Mouse (Mus musculus) hindbrain, embryonic 12.5 days (tissue): ENCODE data around the gene Mtmr4. TPM values are rescaled to one million over a fixed set of nuclear protein-coding genes. Genes with fewer than 3 reads are reported as not detected.

Experiments
- ATAC-seq: fragments of 200-750 bp; cut with Nextera tagmentation; 2 replicates; pipeline ENCODE4 v1.8.0; 2017; ENCODE audit warnings: moderate TSS enrichment; ENCODE audit not compliant: low FRiP score
- H3K27ac ChIP-seq: fragments of 300-500 bp; sonication (generic); 2 replicates; pipeline ENCODE4 v1.5.1; 2016; ENCODE audit warnings: mild to moderate bottlenecking
- H3K27me3 ChIP-seq: fragments of 300-500 bp; sonication (generic); 2 replicates; pipeline ENCODE4 v1.6.1; 2016; ENCODE audit warnings: mild to moderate bottlenecking
- H3K36me3 ChIP-seq: fragments of 300-500 bp; sonication (generic); 2 replicates; pipeline ENCODE4 v1.6.1; 2016; ENCODE audit warnings: mild to moderate bottlenecking
- H3K4me1 ChIP-seq: fragments of 300-500 bp; sonication (generic); 2 replicates; pipeline ENCODE4 v1.6.1; 2016
- H3K4me2 ChIP-seq: fragments of 300-500 bp; sonication (generic); replicated peaks from 2 replicates; pipeline ENCODE4 v1.6.1; 2016; ENCODE audit warnings: mild to moderate bottlenecking
- H3K4me3 ChIP-seq: fragments of 300-500 bp; sonication (generic); 2 replicates; pipeline ENCODE4 v1.5.1; 2016; ENCODE audit warnings: mild to moderate bottlenecking
- H3K9ac ChIP-seq: fragments of 300-500 bp; sonication (generic); 2 replicates; pipeline ENCODE4 v1.6.1; 2016; ENCODE audit warnings: mild to moderate bottlenecking, moderate library complexity
- H3K9me3 ChIP-seq: fragments of 300-500 bp; sonication (generic); replicated peaks from 2 replicates; pipeline ENCODE4 v1.6.1; 2016; ENCODE audit warnings: mild to moderate bottlenecking
- WGBS: fragments of 180-500 bp; shearing (Covaris S2); methylation state at CpG from one replicate; pipeline ENCODE4 v1.1.7; 2016; 5-methylcytosine and 5-hydroxymethylcytosine counted together
- polyA plus RNA-seq: library from polyadenylated mRNA; unstranded; fragments of >200 nt; fragmentation: Nextera tagmentation; extraction: Ambion mirVana; gene quantifications from 2 replicates; pipeline ENCODE4 v1.2.1, GENCODE M21; 2016

The Mtmr4 gene
- polyA plus RNA-seq, 1 experiment from 2014 or later: 86.8 TPM

- Histone ChIP-seq H3K27me3 (no peaks in the 10 kb centered on the region), H3K4me1 (peaks cover 18% of the 10 kb centered on the region), H3K4me3 (no peak overlapping the region), H3K9me3 (no peaks in the 10 kb centered on the region), H3K4me2 (no peak overlapping the region), H3K9ac (no peak overlapping the region), H3K36me3 (peaks cover 84% of the 10 kb centered on the region), H3K27ac (no peak overlapping the region)
- ATAC-seq: no peak
- 93% methylated on average over 10 of the region's 10 CpGs for WGBS
Observed at GRCm38 (mm10) chr11:87600322-87600853, 8.4 kb downstream of the Mtmr4 start.

GRCm38 (mm10) chr11:87602234-87602633, 10.3 kb downstream of the Mtmr4 start:
- 0 out of 2 replicates have a peak overlapping the region, but pooled peaks have one; percentile 25 for H3K9ac ChIP-seq
- no peak overlapping the region for H3K4me2 ChIP-seq
- no peak overlapping the region for H3K4me3 ChIP-seq
- peaks cover 2% of the 10 kb centered on the region for H3K4me1 ChIP-seq
- H3K36me3 ChIP-seq: peaks cover 99% of the 10 kb centered on the region
- no peak overlapping the region for H3K27ac ChIP-seq
- 95% methylated on average over 9 of the region's 9 CpGs for WGBS
- ATAC-seq: no peak
- no peaks in the 10 kb centered on the region for H3K27me3 ChIP-seq
- no peaks in the 10 kb centered on the region for H3K9me3 ChIP-seq

GRCm38 (mm10) chr11:87603571-87603970, 11.6 kb downstream of the Mtmr4 start:
- no peaks in the 10 kb centered on the region for H3K4me1 ChIP-seq
- H3K4me3 ChIP-seq: no peak overlapping the region
- 98% methylated on average over 2 of the region's 2 CpGs for WGBS
- no peaks in the 10 kb centered on the region for H3K27me3 ChIP-seq
- H3K9me3 ChIP-seq: no peaks in the 10 kb centered on the region
- H3K36me3 ChIP-seq: peaks cover 99% of the 10 kb centered on the region
- ATAC-seq: no peak
- H3K4me2 ChIP-seq: no peak overlapping the region
- no peak overlapping the region for H3K27ac ChIP-seq
- no peak overlapping the region for H3K9ac ChIP-seq

- no peaks in the 10 kb centered on the region for H3K4me1 ChIP-seq
- no peak overlapping the region for H3K4me3 ChIP-seq
- H3K4me2 ChIP-seq: no peak overlapping the region
- H3K9me3 ChIP-seq: no peaks in the 10 kb centered on the region
- ATAC-seq: no peak
- no peak overlapping the region for H3K9ac ChIP-seq
- WGBS: 88% methylated on average over 7 of the region's 7 CpGs
- peaks cover 97% of the 10 kb centered on the region for H3K36me3 ChIP-seq
- no peaks in the 10 kb centered on the region for H3K27me3 ChIP-seq
- H3K27ac ChIP-seq: no peak overlapping the region
Observed at GRCm38 (mm10) chr11:87609264-87609663, 17.3 kb downstream of the Mtmr4 start.

GRCm38 (mm10) chr11:87611547-87611946, 19.6 kb downstream of the Mtmr4 start:
- Histone ChIP-seq H3K36me3 (peaks cover 96% of the 10 kb centered on the region), H3K4me1 (no peaks in the 10 kb centered on the region), H3K4me3 (no peak overlapping the region), H3K9ac (no peak overlapping the region), H3K27ac (no peak overlapping the region), H3K27me3 (no peaks in the 10 kb centered on the region), H3K9me3 (0 out of 2 replicates have a peak, but pooled peaks cover under 1% of the 10 kb centered on the region), H3K4me2 (no peak overlapping the region)
- 97% methylated on average over 9 of the region's 9 CpGs for WGBS
- ATAC-seq: no peak

- no peaks in the 10 kb centered on the region for H3K27me3 ChIP-seq
- no peak overlapping the region for H3K27ac ChIP-seq
- ATAC-seq: no peak
- H3K4me1 ChIP-seq: no peaks in the 10 kb centered on the region
- peaks cover 93% of the 10 kb centered on the region for H3K36me3 ChIP-seq
- WGBS: 94% methylated on average over 7 of the region's 7 CpGs
- 0 out of 2 replicates have a peak, but pooled peaks cover 6% of the 10 kb centered on the region for H3K9me3 ChIP-seq
- no peak overlapping the region for H3K4me2 ChIP-seq
- no peak overlapping the region for H3K9ac ChIP-seq
- no peak overlapping the region for H3K4me3 ChIP-seq
Observed at GRCm38 (mm10) chr11:87613972-87614371, 22.0 kb downstream of the Mtmr4 start.

GRCm38 (mm10) chr11:87615551-87615950, 23.6 kb downstream of the Mtmr4 start:
- H3K36me3 ChIP-seq: peaks cover 81% of the 10 kb centered on the region

GRCm38 (mm10) chr11:87615952-87616351, 24.0 kb downstream of the Mtmr4 start:
- Histone ChIP-seq H3K4me2 (no peak overlapping the region), H3K9ac (no peak overlapping the region), H3K27ac (no peak overlapping the region), H3K4me1 (no peaks in the 10 kb centered on the region), H3K36me3 (peaks cover 77% of the 10 kb centered on the region), H3K27me3 (no peaks in the 10 kb centered on the region), H3K9me3 (0 out of 2 replicates have a peak, but pooled peaks cover 6% of the 10 kb centered on the region), H3K4me3 (no peak overlapping the region)
- no peak for ATAC-seq
- 97% methylated on average over 2 of the region's 2 CpGs for WGBS

More at GRCm38 (mm10) chr11:87615551-87615950, 23.6 kb downstream of the Mtmr4 start:
- H3K27me3 ChIP-seq: no peaks in the 10 kb centered on the region
- ATAC-seq: no peak
- 92% methylated on average over 5 of the region's 5 CpGs for WGBS
- 0 out of 2 replicates have a peak, but pooled peaks cover 6% of the 10 kb centered on the region for H3K9me3 ChIP-seq
- H3K4me2 ChIP-seq: no peak overlapping the region
- H3K9ac ChIP-seq: no peak overlapping the region
- no peak overlapping the region for H3K4me3 ChIP-seq
- no peak overlapping the region for H3K27ac ChIP-seq
- H3K4me1 ChIP-seq: no peaks in the 10 kb centered on the region

- no peaks in the 10 kb centered on the region for H3K27me3 ChIP-seq
- no peak within 1 kb of the TSS for H3K9ac ChIP-seq
- no peak for ATAC-seq
- peaks cover 67% of the 10 kb centered on the region for H3K36me3 ChIP-seq
- no peak within 1 kb of the TSS for H3K4me3 ChIP-seq
- H3K9me3 ChIP-seq: 0 out of 2 replicates have a peak, but pooled peaks cover 6% of the 10 kb centered on the region
- WGBS: 88% methylated on average over 52 of the region's 69 CpGs
- no peak within 1 kb of the TSS for H3K27ac ChIP-seq
- H3K4me2 ChIP-seq: no peak within 1 kb of the TSS
- H3K4me1 ChIP-seq: no peaks in the 10 kb centered on the region
Observed at GRCm38 (mm10) chr11:87616790-87617474, 25.0 kb downstream of the Mtmr4 start, which contains the start of gene Hsf5. Hsf5 (plus strand) TSS chr11:87617164.

- H3K9me3 ChIP-seq: 0 out of 2 replicates have a peak, but pooled peaks cover 6% of the 10 kb centered on the region
- H3K27me3 ChIP-seq: no peaks in the 10 kb centered on the region
- no peak overlapping the region for H3K27ac ChIP-seq
- H3K4me1 ChIP-seq: no peaks in the 10 kb centered on the region
- peaks cover 61% of the 10 kb centered on the region for H3K36me3 ChIP-seq
- H3K9ac ChIP-seq: no peak overlapping the region
- WGBS: 92% methylated on average over 32 of the region's 32 CpGs
- no peak overlapping the region for H3K4me2 ChIP-seq
- ATAC-seq: no peak
- H3K4me3 ChIP-seq: no peak overlapping the region
Observed at GRCm38 (mm10) chr11:87617606-87618005, 25.6 kb downstream of the Mtmr4 start.

- Histone ChIP-seq H3K4me1 (no peaks in the 10 kb centered on the region), H3K27me3 (no peaks in the 10 kb centered on the region), H3K27ac (no peak overlapping the region), H3K9me3 (no peaks in the 10 kb centered on the region), H3K4me3 (no peak overlapping the region), H3K4me2 (no peak overlapping the region), H3K36me3 (peaks cover 41% of the 10 kb centered on the region), H3K9ac (no peak overlapping the region)
- ATAC-seq: no peak
- WGBS: 78% methylated on average over 4 of the region's 4 CpGs
Observed at GRCm38 (mm10) chr11:87623160-87623559, 31.2 kb downstream of the Mtmr4 start.

- Histone ChIP-seq H3K27me3 (no peaks in the 10 kb centered on the region), H3K4me2 (no peak overlapping the region), H3K27ac (no peak overlapping the region), H3K4me3 (no peak overlapping the region), H3K4me1 (no peaks in the 10 kb centered on the region), H3K9me3 (no peaks in the 10 kb centered on the region), H3K36me3 (peaks cover 23% of the 10 kb centered on the region; the same call in 1 of the 2 replicates), H3K9ac (no peak overlapping the region)
- 39% methylated on average over 10 of the region's 10 CpGs for WGBS
- no peak for ATAC-seq
Observed at GRCm38 (mm10) chr11:87629859-87630258, 37.9 kb downstream of the Mtmr4 start.
